Mouse (Mus musculus) liver, postnatal 0 days (tissue): ENCODE data around the gene Commd1. TPM values are rescaled to one million over a fixed set of nuclear protein-coding genes. Genes with fewer than 3 reads are reported as not detected.

ENCODE experiments used
- ATAC-seq: fragments of 200-750 bp; cut with Nextera tagmentation; 2 replicates; pipeline ENCODE4 v1.8.0; 2017; ENCODE audit warnings: mild to moderate bottlenecking, moderate library complexity
- DNase-seq: peaks from one replicate; pipeline ENCODE4 v3.0.0-alpha.2; 2016
- H3K27ac ChIP-seq: fragments of 300-500 bp; sonication (generic); 2 replicates; pipeline ENCODE4 v1.5.1; 2014; ENCODE audit warnings: antibody characterized with exemption, moderate library complexity, mild to moderate bottlenecking, low read depth
- H3K27me3 ChIP-seq: fragments of 300-500 bp; sonication (generic); 2 replicates; pipeline ENCODE4 v1.6.1; 2014; ENCODE audit warnings: low read length, control low read depth, mixed read lengths; ENCODE audit not compliant: insufficient read depth
- H3K36me3 ChIP-seq: fragments of 300-500 bp; sonication (generic); replicated peaks from 2 replicates; pipeline ENCODE4 v1.6.1; 2014; ENCODE audit warnings: mild to moderate bottlenecking, control low read depth, low read length, moderate library complexity, mixed read lengths; ENCODE audit not compliant: insufficient read depth
- H3K4me1 ChIP-seq: fragments of 300-500 bp; sonication (generic); 2 replicates; pipeline ENCODE4 v1.6.1; 2014; ENCODE audit warnings: antibody characterized with exemption, mild to moderate bottlenecking, control low read depth; ENCODE audit not compliant: insufficient read depth
- H3K4me2 ChIP-seq: fragments of 300-500 bp; sonication (generic); 2 replicates; pipeline ENCODE4 v1.6.1; 2014; ENCODE audit warnings: low read depth, mild to moderate bottlenecking, low read length, moderate library complexity, mixed read lengths
- H3K4me3 ChIP-seq: fragments of 300-500 bp; sonication (generic); 2 replicates; pipeline ENCODE4 v1.5.1; 2014; ENCODE audit warnings: low read depth, low read length
- H3K9ac ChIP-seq: fragments of 300-500 bp; sonication (generic); replicated peaks from 2 replicates; pipeline ENCODE4 v1.6.1; 2014; ENCODE audit warnings: mild to moderate bottlenecking, moderate library complexity
- H3K9me3 ChIP-seq: fragments of 300-500 bp; sonication (generic); 2 replicates; pipeline ENCODE4 v1.6.1; 2016; ENCODE audit warnings: mild to moderate bottlenecking, control low read depth, low read length, mixed read lengths
- CTCF ChIP-seq: sonication (generic); IDR thresholded peaks from 2 replicates; pipeline ENCODE4 v1.5.1; 2016; ENCODE audit warnings: antibody characterized with exemption, low read depth
- EP300 ChIP-seq: IDR thresholded peaks from 2 replicates; pipeline ENCODE4 v1.6.1; 2016; ENCODE audit warnings: antibody characterized with exemption, low read depth, mild to moderate bottlenecking
- WGBS: fragments of 180-500 bp; shearing (Covaris S2); extraction: QIAGEN DNeasy Blood & Tissue Kit; methylation state at CpG from one replicate; pipeline ENCODE4 v1.1.7; 2014; ENCODE audit not compliant: insufficient replicate concordance; 5-methylcytosine and 5-hydroxymethylcytosine counted together
- polyA plus RNA-seq: library from polyadenylated mRNA; unstranded; fragments of >200 nt; fragmentation: Nextera tagmentation; extraction: Ambion mirVana; gene quantifications from 2 replicates; pipeline ENCODE4 v1.2.1, GENCODE M21; 2015

Gene Commd1
- polyA plus RNA-seq, 1 experiment from 2014 or later, result 157 TPM

DNA sequence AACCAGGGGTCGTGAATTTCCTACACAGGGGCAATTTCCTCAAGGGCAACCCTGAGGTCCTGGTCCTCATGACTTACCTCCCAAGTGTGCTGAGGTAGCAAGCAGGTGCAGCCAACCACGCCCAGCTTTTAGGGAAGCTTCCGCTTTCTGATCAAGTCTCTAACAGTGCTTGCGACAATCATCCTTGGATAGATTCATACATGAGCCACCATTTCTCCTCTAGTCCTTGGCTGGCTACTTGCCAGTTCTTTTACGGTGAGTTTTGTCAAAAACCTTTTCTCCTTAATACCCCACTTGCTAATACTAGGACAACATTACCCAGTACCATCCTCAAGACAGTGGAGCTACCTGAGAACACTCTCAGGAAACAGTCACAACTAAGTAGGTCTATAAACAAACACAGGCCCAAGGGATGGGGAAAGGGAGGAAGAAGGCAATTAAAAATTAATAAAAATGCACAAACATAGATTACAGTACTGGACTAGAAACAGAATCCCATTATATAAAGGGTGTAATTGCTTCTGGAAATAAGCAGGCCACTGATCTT lies 133.5 kb downstream of the Commd1 start:
- WGBS, result 32% methylated on average over 5 of the region's 5 CpGs
- Histone ChIP-seq H3K27me3 (no peaks in the 10 kb centered on the region), H3K9ac (no peak overlapping the region), H3K9me3 (no peaks in the 10 kb centered on the region), H3K4me1 (peaks cover 87% of the 10 kb centered on the region), H3K27ac (peak overlapping the region; percentile 72), H3K4me2 (peak overlapping the region; percentile 54), H3K4me3 (no peak overlapping the region), H3K36me3 (no peaks in the 10 kb centered on the region; the same call in 1 of the 2 replicates)
- no peak for TF ChIP-seq EP300
- TF ChIP-seq CTCF, result no peak
- ATAC-seq, result no peak
- no peak for DNase-seq

DNA sequence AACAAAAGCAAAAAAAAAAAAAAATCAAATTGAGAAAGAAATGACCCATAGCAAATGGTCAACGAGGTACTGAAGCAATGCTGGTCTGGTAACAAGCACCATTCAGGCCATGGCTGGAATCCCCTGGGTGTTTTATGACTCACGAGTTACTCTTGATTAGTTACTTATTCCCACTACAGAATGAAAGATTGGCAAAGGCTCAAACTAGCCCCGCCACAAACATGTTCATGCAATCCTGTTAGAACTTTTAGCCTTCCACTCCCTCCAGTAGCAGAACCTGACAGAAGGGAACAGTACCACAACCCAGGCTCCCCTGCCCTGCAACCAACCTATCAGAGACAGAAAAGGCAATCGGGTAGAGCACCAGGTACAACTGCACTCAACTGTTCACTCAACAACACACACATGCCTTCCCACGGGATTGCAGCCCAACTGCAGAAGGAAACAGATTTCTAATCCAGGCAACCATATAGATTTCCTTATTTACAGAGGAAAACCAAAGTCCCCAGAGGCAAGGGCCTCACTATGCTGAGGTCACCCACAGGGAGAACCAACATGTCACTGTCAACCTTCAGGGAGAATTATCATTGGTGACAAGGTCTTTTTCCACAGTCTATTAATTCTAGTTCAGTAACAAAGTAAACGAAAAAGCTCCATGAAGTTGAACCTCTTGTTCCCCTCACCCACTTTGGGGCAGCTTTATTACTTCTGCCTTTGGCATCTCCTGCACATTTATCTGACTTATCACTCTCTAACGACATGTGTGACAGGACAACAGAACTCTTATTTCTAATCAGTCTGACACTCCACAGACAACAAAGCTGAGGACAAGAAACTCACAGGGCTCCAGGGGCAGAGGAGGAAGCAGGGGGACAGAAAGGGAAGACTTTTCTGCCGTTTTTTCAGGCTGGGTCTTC lies 134.2 kb downstream of the Commd1 start:
- peak; percentile 60 for ATAC-seq
- H3K36me3 ChIP-seq, result no peaks in the 10 kb centered on the region
- no peak for DNase-seq
- H3K4me3 ChIP-seq, result no peak overlapping the region
- H3K9me3 ChIP-seq, result no peaks in the 10 kb centered on the region
- 18% methylated on average over 8 of the region's 8 CpGs for whole genome bisulfite sequencing
- H3K4me1 ChIP-seq, result peaks cover 88% of the 10 kb centered on the region
- peak overlapping the region; percentile 54 for H3K4me2 ChIP-seq
- no peak overlapping the region for H3K9ac ChIP-seq
- peak overlapping the region; percentile 72 for H3K27ac ChIP-seq
- TF ChIP-seq EP300 (no peak), CTCF (no peak)
- H3K27me3 ChIP-seq, result no peaks in the 10 kb centered on the region

DNA sequence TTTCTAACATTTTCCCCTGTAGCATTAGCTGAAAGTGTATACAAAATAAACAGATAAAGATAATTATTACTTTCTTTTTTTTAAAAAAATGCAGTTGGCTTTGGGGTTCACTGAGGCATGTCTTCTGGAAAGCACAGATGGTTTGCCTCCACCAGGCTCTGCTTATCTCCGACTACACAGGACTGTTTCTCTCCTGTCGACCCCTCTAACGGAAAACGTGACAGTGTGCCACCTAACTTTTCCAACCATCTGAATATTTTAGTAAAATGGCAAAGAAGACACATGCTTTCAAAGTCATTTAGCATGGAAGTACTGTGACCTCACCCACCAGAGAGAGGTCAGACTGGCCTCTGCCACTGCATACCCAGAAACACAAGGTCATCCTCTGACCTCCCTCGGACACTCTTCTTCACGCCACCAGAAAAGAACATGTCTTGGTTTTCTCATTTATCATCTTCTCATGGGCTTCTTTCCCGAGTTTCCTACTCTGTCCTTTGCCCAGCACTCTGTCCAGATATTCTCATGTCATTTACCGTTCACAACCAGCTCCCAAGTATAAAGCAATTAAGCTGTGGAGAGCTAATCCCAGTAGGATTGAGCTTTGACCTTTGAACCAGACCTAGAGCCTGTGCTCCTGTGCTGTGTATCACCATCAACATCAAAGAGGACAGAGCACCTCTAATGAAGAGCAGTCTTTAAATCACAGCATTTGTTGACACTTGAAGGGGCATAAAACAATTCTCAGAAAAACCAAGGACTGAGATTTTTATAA lies 135.0 kb downstream of the Commd1 start:
- Histone ChIP-seq H3K9ac (peak overlapping the region; percentile 36; the same call in 1 of the 2 replicates), H3K4me3 (no peak overlapping the region), H3K4me1 (peaks cover 86% of the 10 kb centered on the region), H3K27me3 (no peaks in the 10 kb centered on the region), H3K9me3 (no peaks in the 10 kb centered on the region), H3K4me2 (peak overlapping the region; percentile 54), H3K27ac (peak overlapping the region; percentile 72), H3K36me3 (no peaks in the 10 kb centered on the region)
- ATAC-seq (peak; percentile 59), DNase-seq (no peak)
- TF ChIP-seq CTCF (no peak), EP300 (peak; percentile 83)
- WGBS, result 28% methylated on average over 8 of the region's 8 CpGs

Other genes starting within 250 kb of the Commd1 start
- 10.0 and 10.8 TPM in 2 replicates for gene B3gnt2, start 121.4 kb downstream of the Commd1 start, polyA plus RNA-seq
- gene Zrsr1, start 10.4 kb downstream of the Commd1 start, polyA plus RNA-seq, result 1.5 and 2.2 TPM in 2 replicates
- 11.7 and 13.0 TPM in 2 replicates for gene Gm28048, start 292 bp downstream of the Commd1 start, polyA plus RNA-seq
- gene Cct4, start 8.1 kb upstream of the Commd1 start, polyA plus RNA-seq, result 84.3 and 86.6 TPM in 2 replicates
- 1.5 and 1.6 TPM in 2 replicates for gene Fam161a, start 25.1 kb upstream of the Commd1 start, polyA plus RNA-seq